Mouse (Mus musculus): ENCODE results near the gene Magel2.

The Magel2 gene

DNA sequence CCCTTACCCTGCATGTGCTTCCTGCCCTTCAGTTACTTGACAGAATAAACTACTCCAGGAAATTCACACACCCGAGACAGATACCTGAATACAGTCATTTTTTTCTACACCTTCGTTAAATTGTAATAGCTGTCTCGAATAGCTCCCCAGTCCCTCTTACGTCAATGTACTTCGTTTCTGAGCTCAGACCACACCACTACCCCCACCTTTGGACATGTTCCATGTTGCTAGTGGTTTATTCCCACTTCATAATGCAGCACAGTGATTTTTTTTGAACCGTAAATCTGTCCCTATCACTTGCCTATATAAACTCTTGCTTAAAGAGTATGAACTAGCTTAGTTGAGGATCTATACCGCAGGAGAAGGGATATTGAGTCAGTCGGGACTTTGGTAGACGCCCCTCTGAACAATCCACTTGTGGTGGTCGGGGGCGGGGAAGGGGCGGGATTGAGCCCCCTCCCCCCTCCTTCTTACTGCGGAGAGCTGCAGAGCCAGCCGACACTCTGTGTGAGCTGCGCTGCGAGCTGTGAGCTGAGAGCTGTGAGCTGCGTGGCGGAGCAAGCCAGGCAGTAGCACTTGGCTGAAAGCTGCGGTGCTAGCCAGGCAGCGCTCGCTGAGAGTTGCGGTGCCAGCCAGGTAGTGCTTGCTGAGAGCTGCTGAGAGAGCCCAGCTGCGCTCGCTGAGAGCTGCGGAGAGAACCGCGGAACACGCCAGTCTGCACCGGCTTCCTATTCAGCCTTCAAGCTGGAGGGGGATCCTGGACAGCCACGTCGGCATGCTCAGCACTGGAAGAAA lies at the start of gene Magel2:
Gene Magel2 (plus strand): TSS at position 501 of the 795 bp plus-strand sequence.
- peak in 1 of 2 experiments; percentile 10 for DNase-seq

DNA sequence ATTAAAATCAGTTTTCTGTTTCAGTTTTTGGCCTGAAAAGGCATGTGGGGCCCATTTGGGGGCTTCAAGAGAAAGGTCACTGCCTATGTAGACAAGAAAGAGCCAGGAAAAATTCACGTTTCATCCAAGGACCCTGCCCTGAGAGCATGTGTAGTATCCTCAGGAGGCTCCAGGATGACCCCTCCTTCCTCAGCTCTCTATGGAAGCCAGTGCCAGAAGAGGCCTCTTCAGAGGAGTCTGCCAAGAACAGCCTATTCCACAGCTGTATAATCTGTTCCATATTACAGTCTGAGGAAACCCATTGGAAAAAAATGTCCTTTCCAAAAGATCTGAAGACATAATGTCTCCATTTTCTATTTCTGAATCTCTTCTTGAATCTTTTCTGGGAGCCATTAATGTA lies 31.4 kb upstream of the Magel2 start:
- no peak for DNase-seq

DNA sequence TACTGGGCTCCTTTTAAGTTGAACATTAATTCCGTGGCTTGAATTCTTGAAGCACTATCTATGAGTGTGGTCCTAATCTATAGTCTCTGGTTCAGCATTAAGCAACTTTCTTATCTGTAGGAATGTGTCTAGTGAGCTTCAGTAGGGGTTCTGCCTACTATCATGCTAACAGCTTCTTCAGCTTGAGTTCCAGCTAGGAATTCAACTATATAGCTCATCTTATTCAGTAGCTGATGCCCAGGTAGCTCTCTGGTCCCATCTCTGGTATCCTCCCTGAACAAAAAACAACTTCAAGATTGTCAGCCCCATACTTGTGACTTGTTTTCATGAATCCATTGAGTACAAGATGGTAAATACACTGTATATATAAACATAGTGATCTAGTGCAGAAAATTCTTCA lies 30.5 kb upstream of the Magel2 start, which contains the start of gene Ndn:
Gene Ndn (plus strand): TSS at position 301 of the 400 bp plus-strand sequence.
- DNase-seq = no peak

DNA sequence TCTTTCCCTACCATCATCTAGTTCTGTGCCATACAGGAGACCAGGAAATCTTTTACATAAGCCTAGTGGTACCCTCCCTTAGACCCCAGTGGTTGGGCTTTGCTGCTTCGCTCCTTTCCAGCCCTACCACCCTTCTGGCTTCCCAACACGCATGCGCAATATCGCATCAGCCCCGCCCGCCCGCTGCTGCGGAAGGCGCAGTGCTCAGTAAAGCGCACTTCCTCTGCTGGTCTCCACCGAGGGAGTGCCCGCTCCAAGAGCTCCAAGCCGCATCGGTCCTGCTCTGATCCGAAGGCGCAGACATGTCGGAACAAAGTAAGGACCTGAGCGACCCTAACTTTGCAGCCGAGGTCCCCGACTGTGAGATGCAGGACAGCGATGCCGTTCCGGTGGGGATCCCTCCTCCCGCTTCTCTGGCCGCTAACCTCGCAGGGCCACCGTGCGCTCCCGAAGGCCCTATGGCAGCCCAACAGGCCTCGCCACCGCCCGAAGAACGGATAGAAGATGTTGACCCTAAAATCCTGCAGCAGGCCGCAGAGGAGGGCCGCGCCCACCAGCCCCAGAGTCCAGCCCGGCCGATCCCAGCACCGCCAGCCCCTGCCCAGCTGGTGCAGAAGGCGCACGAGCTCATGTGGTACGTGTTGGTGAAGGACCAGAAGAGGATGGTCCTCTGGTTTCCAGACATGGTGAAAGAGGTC lies 28.6 kb upstream of the Magel2 start:
- DNase-seq = peak; percentile 83 to 85

DNA sequence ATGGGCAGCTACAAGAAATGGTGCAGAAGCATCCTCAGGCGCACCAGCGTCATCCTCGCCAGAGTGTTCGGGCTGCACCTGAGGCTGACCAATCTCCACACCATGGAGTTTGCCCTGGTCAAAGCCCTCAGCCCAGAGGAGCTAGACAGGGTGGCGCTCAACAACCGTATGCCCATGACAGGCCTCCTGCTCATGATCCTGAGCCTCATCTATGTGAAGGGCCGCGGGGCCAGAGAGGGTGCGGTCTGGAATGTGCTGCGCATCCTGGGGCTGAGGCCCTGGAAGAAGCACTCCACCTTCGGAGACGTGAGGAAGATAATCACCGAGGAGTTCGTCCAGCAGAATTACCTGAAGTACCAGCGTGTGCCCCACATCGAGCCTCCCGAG lies 28.0 kb upstream of the Magel2 start:
- peak in 1 of 2 experiments; percentile 5 for DNase-seq

DNA sequence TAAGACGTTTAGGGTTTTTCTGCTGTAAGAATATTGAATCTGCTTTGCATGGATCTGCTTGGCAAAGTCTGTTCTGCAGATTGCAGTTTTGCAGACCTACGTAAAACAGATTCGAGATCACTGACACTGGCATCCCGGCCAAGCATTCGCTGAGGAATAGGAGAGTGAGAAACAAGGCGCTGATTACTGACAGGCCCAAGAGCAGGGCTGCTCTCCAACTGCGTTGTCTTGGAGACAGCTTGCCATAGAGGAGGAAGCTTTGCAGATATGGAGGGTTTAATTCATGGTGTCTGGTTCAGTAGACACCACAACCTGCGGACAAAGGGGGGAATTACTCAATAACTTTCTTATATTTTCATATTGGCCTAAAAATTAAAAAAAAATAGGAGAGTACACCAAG lies 25.5 kb upstream of the Magel2 start:
- peak in 1 of 2 experiments; percentile 1 for DNase-seq

DNA sequence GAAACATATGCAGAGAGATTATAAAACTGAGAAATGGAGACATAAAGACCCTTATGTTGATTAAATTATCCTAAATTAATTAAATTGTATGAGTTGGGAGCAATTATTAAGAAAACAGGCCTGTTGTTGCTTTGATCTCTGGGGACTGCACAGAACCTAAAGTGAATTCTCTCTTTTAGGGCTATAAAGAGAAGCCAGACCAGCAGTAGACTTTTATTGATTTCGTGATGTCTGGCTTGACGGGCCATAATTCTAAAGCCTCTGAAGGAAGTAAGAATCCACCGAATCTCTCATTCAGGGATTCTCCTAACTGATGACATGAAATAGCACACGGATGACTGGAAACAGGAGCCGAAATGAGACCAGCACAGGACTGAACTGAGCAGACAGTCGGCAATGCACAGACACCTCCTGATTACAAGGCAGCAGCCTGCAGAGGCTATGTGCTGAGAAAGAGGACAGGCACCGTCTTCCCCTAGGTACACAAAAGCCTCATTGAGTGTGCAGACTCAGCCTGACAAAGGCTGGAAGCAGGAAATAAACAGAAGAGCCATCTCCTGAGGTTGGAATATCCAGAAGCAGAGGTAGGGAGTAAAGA lies 11.7 kb upstream of the Magel2 start:
- no peak for DNase-seq

DNA sequence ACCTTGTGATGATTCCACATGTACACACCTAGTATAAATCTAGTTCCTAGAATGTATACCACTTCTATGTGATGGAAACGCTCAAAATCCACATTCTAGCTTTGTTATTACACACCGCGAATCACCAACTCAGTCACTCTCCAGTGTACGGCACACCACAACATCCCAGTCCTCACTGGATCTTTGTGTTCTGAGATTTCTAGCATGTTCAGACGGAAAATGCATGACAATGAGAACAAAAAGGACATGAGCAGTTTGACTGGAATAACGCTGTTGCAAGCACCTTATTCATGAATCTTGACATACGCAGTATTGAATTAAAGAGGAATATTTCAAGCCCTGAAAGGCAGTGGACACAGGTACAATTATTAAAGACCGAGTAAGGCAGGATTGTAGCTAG lies 10.1 kb upstream of the Magel2 start:
- DNase-seq = no peak

DNA sequence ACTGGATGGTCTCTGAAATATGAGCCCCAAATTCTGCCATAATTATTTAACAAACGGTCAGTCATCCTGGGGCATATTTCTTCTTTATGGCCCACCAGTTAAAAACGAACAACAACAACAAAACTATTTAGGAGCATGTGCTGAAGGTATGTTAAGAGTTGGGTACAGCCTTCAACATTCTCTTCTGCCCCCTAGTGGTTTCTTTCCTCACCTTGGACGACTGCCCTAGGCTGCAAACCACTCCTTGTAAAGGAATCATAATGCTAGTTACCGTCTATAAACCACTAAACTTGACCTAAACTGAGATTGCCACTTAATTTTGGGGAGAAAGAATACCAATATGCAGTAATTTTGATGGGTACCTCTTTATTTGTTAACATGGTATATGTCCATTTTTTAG lies 1.2 kb upstream of the Magel2 start:
- DNase-seq = peak in 1 of 2 experiments; percentile 6

DNA sequence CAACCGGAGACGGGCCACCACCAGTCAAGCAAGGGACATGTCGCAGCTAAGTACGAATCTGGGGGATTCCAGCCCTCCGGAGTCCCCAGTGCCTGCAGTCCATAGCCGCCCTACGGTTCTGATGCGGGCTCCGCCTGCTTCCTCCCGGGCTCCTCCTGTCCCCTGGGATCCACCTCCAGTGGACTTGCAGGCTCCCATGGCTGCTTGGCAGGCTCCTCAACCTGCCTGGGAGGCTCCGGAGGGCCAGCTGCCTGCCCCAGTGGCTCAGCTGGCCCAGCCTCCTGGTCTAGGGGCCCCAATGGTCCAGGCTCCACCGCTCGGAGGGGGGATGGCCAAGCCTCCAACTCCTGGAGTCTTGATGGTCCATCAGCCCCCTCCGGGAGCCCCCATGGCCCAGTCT lies 503 bp downstream of the Magel2 start:
- DNase-seq = no peak

DNA sequence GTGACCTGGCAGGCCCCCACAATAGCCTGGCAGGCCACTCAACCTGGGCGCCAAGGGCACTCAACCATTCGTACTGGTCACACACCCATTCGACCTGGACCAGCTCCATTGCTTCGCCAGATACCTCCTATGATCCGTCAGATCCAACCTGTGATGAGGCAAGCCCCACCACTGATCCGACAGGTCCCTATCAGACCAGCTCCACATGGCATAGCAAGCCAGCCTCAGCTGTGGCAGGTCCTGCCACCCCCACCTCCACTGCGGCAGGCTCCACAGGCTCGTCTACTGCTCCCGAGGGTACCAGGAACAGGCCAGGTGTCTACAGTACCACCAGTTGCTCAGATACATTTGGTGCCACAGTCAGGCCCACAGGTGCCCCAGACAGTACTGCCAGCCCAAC lies 1.7 kb downstream of the Magel2 start:
- DNase-seq = no peak

DNA sequence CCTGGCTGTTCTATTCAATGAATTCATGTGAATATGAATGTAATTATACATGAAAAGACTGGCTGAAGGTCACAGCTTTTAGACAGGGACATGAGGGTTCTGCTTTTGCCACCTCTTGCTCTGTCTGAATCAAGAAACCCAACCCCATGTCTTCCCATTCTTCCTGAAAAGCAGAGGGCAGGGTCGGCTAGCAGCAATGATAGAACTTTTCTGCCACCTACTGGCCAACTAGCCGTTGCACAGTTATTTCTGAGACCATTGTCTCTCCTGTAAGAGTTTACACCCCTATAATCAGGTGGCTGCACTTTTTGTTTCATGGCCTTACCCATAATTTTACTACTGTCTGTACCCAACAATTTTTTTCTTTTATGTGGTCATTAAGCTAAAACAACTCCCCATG lies 5.6 kb downstream of the Magel2 start:
- peak; percentile 24 to 43 for DNase-seq

DNA sequence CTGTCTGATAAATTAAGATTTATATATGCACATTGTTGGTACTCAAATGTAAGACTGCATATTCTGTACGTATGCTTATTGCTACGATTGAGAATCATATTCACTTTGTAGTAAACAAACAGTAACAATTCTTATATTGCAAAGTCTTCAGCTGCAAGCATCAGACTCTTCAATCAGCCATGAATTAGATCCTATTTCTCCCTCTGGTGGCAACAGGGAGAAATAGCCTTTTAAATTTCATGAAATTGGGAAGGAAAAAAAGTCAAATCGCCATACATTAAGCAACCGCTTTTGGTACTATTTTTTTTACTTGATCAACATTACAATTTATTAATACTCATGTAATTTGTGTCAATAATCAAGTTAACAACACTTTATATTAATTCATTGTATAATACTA lies 11.5 kb downstream of the Magel2 start:
- no peak for DNase-seq

DNA sequence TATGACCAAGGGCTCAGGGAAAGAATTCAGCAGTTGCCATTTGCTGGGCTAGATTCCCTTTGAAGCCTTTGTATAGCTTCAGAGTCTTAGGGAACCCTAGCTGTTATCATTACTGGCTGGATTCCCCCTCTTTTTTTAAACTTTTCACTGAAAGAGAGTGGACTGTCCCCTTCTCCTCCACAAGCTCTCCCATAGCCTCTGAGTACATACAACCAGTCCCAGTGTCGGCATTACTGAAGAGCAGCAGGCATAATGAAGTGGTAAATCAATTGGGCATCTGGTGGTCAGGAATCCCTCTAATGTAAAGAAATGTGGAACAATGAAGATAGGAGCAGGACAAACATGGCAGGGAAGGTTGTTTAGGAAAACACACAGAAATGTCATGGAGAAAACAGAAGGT lies 15.4 kb downstream of the Magel2 start:
- no peak for DNase-seq

DNA sequence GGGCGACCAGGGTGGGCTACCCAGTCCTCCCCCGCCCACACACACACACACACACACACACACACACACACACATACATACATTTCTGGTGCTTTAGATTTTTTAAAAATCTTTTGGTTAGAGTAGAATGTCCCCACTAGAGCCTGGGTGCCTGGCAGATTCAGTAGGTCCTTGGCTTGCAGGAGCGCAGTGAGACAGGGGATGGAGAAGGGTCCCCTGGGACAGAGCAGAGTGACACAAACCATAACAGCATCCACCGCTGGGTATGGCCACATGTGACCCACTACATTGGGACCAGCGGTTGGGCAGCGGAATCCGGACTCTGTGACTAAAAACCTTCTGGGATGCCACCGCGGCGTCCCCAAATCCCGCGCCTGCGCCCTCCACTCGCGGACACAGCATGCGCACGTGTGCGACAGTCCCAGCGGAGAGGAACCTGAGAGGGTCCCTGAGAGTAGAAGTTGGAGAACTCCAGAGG lies 29.8 kb downstream of the Magel2 start:
- peak in 1 of 2 experiments; percentile 2 for DNase-seq

DNA sequence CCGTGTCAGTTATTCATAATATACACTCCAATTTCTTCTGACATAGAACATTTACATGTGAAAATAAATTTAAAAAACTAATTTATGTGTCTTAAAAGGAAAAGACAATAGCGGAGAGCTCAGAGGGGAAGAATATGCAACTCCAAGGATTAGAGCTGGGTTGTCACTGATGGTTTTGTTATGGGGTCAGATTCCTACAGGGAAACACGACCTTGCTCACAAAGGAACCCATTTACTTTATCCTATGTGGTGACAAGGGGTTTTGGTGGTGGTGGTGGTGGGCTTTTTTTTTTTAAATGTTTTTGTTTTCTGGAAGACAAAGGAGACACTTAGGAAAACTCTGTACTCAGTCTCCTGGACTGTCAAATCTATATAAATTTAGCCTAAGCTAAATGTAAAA lies 31.0 kb downstream of the Magel2 start:
- no peak for DNase-seq

DNA sequence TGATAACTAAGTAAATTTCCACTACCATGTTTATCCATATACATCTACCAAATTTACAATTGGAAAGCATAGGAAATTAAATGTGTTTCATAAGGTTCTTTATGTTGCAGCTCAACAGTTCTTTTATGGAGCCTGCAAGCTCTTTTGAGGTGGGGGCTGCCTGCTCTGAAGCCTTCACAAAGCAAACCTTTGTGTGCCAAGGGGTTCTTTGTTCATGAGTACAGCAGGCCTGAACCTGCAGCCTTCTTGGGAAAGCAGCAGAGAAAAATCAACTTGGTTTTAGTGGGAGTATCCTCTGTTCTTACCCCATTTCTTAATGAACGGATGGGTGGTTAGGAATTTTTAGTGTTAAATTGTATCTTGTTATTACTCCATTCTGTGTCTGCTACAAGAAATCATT lies 38.4 kb downstream of the Magel2 start:
- DNase-seq = no peak

DNA sequence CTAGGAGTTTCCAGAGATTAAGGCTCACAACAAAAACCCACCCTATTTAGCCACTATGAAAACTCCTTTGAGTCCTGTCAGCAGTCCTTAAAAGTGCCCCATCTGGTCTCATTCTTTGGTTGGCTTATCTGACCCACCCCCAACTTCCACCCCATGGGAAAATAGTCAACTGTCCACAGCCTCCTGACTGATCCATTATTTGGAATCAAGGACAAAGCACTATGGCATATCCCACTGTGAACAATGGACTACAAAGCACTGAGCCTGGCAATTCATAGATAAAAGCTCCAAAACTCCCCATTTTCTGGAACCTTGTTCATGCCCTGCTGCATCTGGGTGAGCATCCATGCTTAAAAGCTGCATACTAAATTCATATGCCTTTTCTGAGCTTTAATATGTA lies 39.4 kb downstream of the Magel2 start:
- no peak for DNase-seq

DNA sequence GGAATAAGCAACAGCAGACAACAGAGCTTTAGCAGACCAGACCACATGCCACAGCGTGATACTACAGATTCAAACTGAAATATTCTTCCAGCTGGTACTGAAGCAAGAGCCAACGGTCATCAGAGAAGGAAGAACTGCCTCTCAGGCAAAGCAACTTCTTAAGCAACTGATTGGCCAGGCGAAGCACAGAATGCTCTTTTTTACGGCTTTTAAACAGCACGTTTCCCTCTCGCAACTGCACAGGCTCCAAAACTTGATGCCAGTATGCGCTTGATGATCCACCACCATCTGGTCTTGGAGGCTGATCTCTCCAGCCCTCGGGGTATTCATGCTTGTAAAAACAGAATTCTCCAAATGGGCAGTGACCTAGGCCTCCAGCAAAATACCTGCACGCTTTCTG lies 41.5 kb downstream of the Magel2 start:
- peak; percentile 2 to 3 for DNase-seq

DNA sequence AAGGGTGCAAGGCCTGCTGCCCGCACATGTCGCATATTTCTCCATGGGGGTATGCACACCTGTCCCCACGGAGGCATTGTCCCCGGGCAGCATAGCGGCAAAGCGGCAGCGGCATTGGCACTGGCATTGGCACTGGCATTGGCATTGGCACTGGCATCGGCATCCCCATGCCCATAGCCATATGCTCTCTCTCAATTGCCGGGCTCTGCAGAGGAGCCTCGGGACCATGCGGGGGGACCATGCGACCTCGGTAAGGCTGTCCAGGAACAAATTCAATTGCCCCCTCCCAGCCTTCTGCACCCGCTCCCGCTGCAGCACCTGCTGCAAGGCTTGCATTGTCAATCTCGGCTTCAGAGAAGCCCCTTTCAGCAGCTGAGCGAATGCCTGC lies 42.3 kb downstream of the Magel2 start:
- DNase-seq = peak; percentile 10

DNA sequence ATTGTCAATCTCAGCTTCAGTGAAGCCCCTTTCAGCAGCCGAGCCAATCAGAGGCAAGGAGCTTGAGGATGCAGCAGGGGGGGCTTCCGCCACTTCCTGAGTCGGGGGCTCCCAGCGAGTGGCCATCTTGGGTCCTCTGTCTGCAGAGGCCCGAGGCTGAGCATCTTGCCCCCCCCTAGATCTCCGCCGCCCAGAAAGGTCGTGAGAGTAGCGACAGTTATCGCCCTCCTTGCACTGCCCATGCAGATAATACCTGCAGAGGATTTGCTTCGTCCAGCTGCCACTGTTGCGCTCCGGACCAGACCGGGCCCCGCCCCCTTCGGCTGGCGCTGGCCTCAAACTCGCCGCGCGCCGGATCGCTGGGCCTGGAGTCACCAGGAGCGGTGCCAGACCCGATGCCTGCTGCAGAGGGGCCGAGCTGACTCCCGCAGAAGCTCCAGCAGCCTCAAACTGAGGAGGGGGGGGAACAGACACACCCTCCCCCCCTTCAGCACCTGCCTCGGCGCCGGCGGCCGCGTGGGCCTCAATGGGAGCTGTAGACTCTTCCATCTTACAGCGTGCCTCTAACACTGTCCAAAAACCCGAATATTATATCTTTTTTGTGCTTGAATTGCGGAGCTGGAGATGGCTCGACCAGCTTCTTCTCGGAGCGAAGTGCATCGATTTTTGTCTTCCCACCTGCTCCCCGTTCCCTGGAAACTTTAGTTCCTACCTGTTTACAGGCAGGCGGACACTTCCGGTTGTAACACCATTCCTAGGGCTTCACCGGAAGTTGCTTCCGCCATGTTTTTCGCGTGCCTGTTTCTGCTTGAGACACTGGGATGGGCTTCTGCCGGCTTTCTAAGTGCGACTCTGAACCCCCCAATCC lies 42.9 kb downstream of the Magel2 start, which contains the start of gene Mkrn3:
Gene Mkrn3 (minus strand): TSS at position 647 of the 868 bp plus-strand sequence.
- peak; percentile 77 to 86 for DNase-seq

DNA sequence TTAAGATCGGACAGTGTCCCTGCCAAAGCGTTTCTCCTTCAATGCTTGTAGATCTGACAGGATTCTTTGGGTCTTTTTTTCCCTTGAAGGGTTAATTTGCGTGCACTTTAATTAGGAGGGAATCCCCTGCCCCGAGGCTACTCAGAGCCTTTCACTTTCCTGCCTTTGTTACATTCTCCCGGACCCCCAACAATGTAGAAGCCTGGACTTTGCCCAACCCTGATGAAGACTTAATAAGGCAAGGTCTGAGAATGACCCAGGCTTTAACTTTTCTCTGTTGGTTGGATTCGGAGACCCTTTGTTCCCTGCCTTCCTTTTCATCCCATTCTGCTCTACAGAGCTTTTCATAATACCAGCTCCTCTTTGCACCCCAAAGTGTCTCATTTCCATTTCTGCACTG lies 43.8 kb downstream of the Magel2 start:
- peak in 1 of 2 experiments; percentile 1 for DNase-seq

DNA sequence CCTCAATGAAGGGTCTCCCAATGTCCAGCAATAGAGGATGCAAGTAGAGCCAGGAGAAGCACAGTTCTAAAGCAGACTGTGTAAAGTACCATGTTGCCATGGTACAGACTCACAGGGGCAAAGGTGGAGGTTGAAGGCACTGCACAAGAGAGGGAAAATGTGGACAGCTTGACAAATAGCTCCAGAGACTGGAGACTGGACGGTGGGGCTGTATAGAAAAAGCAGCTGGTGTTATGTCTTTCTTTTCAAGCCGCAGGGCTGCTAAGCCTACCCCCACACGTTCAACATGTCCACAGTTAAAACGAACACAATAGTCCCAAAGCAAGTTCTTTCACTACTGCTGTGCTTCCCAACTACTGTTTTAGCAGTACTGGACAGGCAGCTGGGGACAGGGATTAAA lies 46.4 kb downstream of the Magel2 start:
- DNase-seq = no peak

All from cerebellum, postnatal 36 days (tissue).